Mouse (Mus musculus): ENCODE results near the gene Sez6l2. TPM values are rescaled to one million over a fixed set of nuclear protein-coding genes. Genes with fewer than 3 reads are reported as not detected.

Gene Sez6l2
- polyA plus RNA-seq, 1 experiment from 2014 or later: 17.7 TPM

DNA sequence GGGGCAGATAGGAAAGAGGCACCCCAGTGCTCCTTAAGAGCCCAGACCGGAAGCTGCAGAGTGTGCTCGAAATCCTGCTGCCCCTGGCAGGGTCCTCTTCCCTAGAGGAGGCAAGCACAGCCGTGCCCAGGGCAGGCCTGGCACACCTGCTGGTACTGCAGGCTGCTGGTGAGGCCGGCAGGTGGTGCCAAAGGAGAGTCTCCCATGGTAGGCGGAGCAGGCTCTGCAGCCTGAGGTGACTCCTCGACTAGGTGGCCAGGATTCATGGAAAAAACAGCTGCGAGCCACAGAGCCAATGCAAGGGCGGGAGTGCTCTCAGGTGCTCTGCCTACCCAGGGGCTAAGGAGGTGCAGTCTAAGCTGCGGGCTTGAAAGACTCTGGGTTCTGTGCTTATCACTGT lies 36.0 kb downstream of the Sez6l2 start:
- Histone ChIP-seq H3K4me1 (no peaks in the 10 kb centered on the region), H3K4me2 (replicated peaks) (no peak overlapping the region), H3K9me3 (no peaks in the 10 kb centered on the region), H3K27me3 (replicated peaks) (no peaks in the 10 kb centered on the region), H3K9ac (no peak overlapping the region), H3K4me3 (no peak overlapping the region), H3K36me3 (peaks cover 4% of the 10 kb centered on the region; the same call in 1 of the 2 replicates), H3K27ac (no peak overlapping the region)
- no peak for ATAC-seq (ENCODE audit: low FRiP score, low read depth)
- WGBS: 56% methylated on average over 9 of the region's 9 CpGs

DNA sequence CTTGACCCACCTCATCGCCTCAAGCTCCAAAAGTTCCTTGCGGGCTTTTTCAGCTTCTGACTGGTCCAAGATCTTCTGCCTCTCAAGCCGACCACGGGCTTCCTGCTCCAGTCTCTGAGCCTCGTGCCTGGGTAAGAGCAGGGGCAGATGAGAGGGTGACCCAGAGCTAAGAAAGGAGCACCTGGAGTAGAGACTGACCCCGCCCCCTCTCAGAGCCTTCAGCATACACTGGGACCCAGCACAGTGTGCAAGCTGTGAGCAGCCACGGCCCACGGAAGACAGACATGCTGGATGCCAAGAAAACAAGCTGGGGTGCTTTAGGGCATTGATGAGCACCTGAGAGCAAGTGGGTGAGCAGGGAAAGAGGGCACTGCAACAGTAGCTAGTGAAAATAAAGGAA lies 38.5 kb downstream of the Sez6l2 start:
- Histone ChIP-seq H3K4me3 (no peak overlapping the region), H3K9ac (no peak overlapping the region), H3K36me3 (no peaks in the 10 kb centered on the region), H3K4me1 (no peaks in the 10 kb centered on the region), H3K4me2 (replicated peaks) (no peak overlapping the region), H3K27me3 (replicated peaks) (no peaks in the 10 kb centered on the region), H3K9me3 (no peaks in the 10 kb centered on the region), H3K27ac (no peak overlapping the region)
- WGBS: 73% methylated on average over 8 of the region's 8 CpGs
- ATAC-seq (ENCODE audit: low FRiP score, low read depth): no peak

DNA sequence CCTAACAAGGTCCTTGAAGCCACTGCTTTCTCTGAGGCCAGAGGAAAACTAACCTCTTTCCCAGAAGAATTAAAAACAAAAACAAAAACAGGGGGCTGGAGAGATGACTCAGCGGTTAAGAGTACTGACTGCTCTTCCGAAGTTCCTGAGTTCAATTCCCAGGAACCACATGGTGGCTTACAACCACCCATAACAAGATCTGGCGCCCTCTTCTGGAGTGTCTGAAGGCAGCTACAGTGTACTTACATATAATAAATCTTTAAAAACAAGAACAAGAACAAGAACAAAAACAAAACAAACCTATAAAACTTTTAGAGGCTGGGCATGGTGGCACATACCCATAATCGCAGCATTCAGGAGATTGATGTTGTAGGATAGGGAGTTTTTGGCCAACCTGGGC lies 46.1 kb downstream of the Sez6l2 start:
- no peak overlapping the region for H3K4me2 ChIP-seq (replicated peaks)
- no peak overlapping the region for H3K9ac ChIP-seq
- H3K4me3 ChIP-seq: no peak overlapping the region
- no peak overlapping the region for H3K27ac ChIP-seq
- no peaks in the 10 kb centered on the region for H3K9me3 ChIP-seq
- no peak for ATAC-seq (ENCODE audit: low FRiP score, low read depth)
- WGBS: 87% methylated on average over 4 of the region's 4 CpGs
- H3K36me3 ChIP-seq: no peaks in the 10 kb centered on the region
- H3K4me1 ChIP-seq: no peaks in the 10 kb centered on the region
- H3K27me3 ChIP-seq (replicated peaks): no peaks in the 10 kb centered on the region

DNA sequence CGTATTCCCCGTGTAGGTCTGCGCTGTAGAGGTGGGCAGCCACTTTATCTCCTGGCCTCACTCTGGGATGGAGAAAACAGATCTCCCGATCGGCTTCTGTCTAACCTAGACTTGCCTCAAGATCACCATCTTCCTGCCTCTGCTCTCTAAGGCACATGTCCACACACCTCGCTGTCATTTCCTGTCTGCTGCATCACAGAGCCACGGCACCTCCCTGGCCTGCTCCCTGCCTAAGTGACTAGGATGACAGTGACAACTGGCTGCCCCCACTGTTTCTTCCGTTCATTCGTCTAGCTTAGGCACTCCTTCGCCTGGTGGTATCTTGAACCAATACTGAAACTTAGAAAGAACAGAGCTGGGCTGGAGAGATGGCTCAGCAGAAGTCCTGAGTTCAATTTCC lies 49.2 kb downstream of the Sez6l2 start:
- Histone ChIP-seq H3K36me3 (no peaks in the 10 kb centered on the region), H3K9ac (no peak overlapping the region), H3K4me1 (no peaks in the 10 kb centered on the region), H3K27ac (no peak overlapping the region), H3K4me3 (no peak overlapping the region), H3K27me3 (replicated peaks) (no peaks in the 10 kb centered on the region), H3K9me3 (no peaks in the 10 kb centered on the region), H3K4me2 (replicated peaks) (no peak overlapping the region)
- ATAC-seq (ENCODE audit: low FRiP score, low read depth): no peak
- 89% methylated on average over 10 of the region's 10 CpGs for WGBS

DNA sequence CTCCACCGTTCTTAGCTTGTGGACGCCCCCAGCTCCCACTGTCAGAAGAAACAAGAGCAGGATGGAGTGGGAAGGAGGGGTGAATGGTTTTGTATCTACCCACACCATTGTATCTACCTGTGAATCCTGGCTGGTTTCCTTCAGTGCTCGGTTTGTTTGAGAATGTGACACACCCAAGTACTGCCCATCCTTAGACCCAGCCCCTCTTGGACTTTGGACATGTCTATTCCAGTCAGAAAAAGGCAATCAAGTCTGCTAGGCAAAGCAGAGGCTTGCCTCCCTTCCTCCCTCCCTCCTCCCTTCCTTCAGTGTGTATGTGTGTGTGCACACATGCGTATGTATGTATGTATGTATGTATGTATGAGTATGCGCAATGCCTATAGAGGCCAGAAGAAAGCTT lies 53.3 kb downstream of the Sez6l2 start:
- ATAC-seq (ENCODE audit: low FRiP score, low read depth): no peak
- Histone ChIP-seq H3K4me2 (replicated peaks) (no peak overlapping the region), H3K27me3 (replicated peaks) (no peaks in the 10 kb centered on the region), H3K27ac (no peak overlapping the region), H3K36me3 (no peaks in the 10 kb centered on the region), H3K9me3 (no peaks in the 10 kb centered on the region), H3K9ac (no peak overlapping the region), H3K4me1 (peaks cover 3% of the 10 kb centered on the region; the same call in 1 of the 2 replicates), H3K4me3 (no peak overlapping the region)
- whole genome bisulfite sequencing: 92% methylated on average over 5 of the region's 5 CpGs

DNA sequence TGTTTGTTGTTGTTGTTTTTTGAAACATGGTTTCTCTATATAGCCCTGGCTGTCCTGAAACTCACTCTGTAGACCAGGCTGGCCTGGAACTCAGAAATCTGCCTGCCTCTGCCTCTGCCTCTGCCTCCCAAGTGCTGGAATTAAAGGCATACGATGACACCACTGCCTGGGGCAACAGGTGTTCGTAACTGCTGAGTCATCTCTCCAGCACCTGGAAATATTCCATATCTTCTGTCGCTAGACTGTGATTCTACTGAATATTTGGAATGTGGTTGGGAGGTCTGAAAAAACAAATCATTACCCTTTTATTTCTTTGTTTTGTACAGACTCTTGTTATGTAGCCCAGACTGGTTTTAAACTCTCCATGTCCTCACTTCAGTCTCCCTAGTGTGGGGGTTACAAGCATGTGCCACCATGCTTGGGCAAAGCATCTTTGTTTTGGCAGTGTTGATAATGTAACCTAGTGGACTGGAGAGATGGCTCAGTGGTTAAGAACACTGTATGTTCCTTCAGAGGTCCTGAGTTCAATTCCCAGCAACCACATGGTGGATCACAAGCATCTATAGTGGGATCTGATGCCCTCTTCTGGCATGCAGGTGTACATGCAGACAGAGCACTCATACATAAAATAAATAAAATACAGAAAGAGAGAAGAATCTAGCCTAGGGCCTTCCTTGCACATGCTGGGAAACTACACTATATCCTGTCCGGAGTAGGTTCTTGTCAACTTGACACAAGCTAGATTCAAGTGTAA lies 53.9 kb downstream of the Sez6l2 start:
- Histone ChIP-seq H3K4me3 (no peak overlapping the region), H3K36me3 (no peaks in the 10 kb centered on the region), H3K27ac (no peak overlapping the region), H3K27me3 (replicated peaks) (no peaks in the 10 kb centered on the region), H3K9ac (no peak overlapping the region), H3K9me3 (no peaks in the 10 kb centered on the region), H3K4me1 (peaks cover 7% of the 10 kb centered on the region; the same call in 1 of the 2 replicates), H3K4me2 (replicated peaks) (no peak overlapping the region)
- ATAC-seq (ENCODE audit: low FRiP score, low read depth): no peak
- WGBS: 90% methylated on average over 4 of the region's 4 CpGs

DNA sequence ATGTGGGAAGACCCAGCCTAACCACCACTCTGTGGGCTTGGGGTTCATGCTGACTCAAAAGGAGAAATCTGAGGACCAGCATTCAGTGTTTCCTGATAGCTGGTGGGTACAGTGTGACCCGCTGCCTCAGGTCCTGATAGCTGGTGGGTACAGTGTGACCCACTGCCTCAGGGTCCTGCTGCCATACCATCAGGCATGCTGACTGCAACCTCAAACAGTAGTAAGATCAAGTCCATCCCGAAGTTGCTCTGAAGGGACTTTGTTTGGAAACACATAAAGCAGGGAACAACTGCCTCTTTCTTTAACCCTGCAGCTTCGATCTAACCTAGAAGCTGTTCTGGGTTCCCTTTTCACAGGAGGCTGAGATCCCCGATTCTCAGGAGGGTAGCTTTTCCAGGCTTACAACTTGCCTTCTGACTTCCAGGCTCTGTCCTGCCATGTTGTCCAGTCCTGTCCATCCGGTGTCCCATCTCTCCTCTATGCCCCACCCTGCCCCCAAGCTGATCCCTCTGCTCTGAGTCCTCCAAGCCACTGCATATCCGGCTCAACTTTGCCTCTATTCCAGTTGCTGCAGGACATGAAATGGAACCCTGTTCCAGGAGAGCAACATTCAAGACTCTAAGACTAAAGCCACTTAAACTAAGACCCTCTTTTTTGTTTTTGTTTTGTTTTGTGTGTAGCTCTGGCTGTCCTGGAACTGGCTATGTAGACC lies 57.1 kb downstream of the Sez6l2 start:
- no peak for ATAC-seq (ENCODE audit: low FRiP score, low read depth)
- no peak overlapping the region for H3K9ac ChIP-seq
- H3K27me3 ChIP-seq (replicated peaks): no peaks in the 10 kb centered on the region
- no peaks in the 10 kb centered on the region for H3K9me3 ChIP-seq
- WGBS: 84% methylated on average over 6 of the region's 6 CpGs
- H3K36me3 ChIP-seq: no peaks in the 10 kb centered on the region
- no peak overlapping the region for H3K4me2 ChIP-seq (replicated peaks)
- no peak overlapping the region for H3K4me3 ChIP-seq
- H3K27ac ChIP-seq: no peak overlapping the region
- peaks cover 7% of the 10 kb centered on the region; the same call in 1 of the 2 replicates for H3K4me1 ChIP-seq

DNA sequence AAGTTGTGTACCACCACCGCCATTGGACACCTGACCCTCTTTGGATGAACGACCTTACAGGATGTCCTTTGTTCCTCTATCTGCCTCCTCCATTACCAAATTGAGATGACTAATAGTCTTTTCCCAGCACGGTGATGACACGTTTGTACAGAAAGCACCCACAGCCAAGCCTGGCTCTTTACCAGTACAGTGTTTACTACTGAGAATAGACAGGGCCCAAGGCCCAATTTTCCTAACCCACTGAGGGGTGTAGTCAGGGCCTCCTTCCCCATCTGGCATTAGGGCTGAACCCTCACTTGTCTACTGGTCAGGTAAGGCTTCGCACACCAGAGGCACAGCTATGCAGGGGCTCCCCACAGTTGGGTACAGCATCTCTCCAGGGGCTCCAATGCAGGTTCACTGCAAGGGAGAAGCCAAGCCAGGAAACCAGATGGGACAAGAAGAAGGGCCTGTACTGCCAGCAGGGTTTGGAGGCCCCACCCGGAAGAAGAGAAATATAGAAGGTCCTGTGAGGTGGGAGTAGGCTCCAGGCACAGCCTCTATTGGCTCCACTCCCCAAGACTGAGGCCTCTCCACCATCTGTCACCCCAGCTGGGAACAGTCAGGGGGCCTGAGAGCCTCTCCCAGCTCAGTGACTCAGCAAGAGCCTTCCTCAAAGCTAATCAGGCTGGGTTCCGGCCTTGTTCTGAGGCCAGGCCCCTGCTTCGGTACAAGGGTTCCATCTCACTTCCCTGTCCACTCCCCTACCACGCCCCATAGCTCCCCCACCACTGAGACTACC lies 58.1 kb downstream of the Sez6l2 start:
- Histone ChIP-seq H3K9ac (peak overlapping the region; percentile 40; the same call in 1 of the 2 replicates), H3K36me3 (peaks cover 6% of the 10 kb centered on the region), H3K4me2 (replicated peaks) (no peak overlapping the region), H3K9me3 (no peaks in the 10 kb centered on the region), H3K4me1 (peaks cover 7% of the 10 kb centered on the region; the same call in 1 of the 2 replicates), H3K27ac (peak overlapping the region; percentile 20; the same call in 1 of the 2 replicates), H3K4me3 (no peak overlapping the region), H3K27me3 (replicated peaks) (no peaks in the 10 kb centered on the region)
- ATAC-seq (ENCODE audit: low FRiP score, low read depth): no peak
- 66% methylated on average over 9 of the region's 9 CpGs for WGBS

DNA sequence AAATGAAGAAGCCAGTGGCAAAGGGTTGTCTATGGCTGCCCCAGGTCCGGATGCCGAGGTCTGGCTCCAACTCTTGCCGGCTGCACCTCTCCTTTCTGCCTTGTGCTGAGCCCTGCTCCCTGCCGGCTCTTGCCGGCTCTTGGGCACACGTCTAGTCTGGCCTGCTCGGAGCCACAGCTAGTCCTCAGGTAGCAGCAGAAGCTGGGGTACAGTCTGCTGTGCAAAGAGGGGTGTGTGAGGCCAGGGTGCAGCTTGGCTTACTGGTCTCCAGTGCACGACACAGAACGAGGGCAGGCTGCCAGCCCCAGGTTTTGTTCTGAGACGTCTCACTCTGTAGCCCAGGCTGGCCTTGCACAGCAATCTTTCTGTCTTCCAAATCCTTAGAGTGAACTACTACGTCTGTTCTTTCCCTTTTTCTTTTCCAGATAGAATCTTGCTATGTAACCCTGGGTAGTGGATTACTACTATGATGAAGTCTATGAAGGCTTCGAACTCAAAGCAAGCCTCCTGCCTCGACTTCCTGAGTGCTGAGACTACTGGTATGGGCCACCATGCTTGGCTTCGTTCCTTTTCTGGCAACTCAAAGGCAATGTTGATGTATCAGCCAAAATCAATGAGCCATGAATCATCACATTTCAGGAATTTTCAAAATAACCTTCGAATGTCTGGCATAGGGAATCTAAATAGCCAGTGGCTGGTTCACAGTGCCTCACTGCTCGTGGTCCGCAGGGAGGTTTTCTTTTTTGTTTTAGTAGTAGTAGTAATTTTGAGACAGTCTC lies 59.1 kb downstream of the Sez6l2 start:
- 88% methylated on average over 17 of the region's 17 CpGs for WGBS

DNA sequence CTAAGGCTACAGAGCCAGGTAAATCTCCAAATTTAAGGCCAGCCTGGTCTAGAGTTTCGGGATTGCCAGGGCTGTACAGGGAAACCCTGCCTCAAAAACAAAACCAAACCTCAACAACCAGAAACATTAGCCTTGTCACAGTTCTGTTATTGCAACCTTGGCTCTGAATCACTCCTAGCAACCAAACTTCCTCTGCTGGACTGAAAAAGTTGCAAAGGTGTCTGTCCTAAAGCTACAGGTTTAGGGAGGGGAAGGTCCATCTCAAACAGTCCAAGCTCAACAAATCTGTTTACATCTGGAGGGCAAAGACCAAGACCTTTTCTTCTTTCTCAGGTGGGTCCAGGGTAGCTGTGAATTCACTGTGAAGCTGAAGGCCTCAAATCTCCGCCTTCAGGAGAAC lies 60.7 kb downstream of the Sez6l2 start:
- no peak for ATAC-seq (ENCODE audit: low FRiP score, low read depth)
- H3K27ac ChIP-seq: no peak overlapping the region

More for the DNA sequence above, 59.1 kb downstream of the Sez6l2 start:
- peaks cover 12% of the 10 kb centered on the region for H3K4me1 ChIP-seq
- no peak overlapping the region for H3K27ac ChIP-seq
- ATAC-seq (ENCODE audit: low FRiP score, low read depth): no peak
- no peak overlapping the region for H3K4me2 ChIP-seq (replicated peaks)
- H3K9me3 ChIP-seq: no peaks in the 10 kb centered on the region
- peaks cover 17% of the 10 kb centered on the region for H3K36me3 ChIP-seq
- H3K9ac ChIP-seq: no peak overlapping the region
- H3K4me3 ChIP-seq: no peak overlapping the region
- no peaks in the 10 kb centered on the region for H3K27me3 ChIP-seq (replicated peaks)

DNA sequence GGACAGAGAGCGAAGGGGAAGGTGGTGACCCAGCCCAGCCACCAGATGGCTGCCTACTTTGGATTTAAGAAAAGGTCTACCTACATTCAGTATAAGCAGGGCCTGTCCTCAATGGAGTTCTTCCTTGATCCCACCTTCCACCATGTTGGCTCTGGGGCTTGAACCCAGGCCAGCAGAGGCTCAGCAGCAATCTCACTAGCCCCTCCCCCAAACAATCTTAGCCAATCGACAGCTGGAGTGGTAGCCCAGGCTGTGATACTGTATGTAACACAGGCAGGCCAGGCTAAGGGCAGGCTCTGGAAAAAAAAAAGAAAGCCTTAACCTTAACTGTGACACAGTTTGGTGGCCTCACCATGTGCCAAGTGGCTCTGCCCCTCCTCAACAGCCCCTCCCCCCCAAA lies 61.4 kb downstream of the Sez6l2 start:
- H3K27me3 ChIP-seq (replicated peaks): no peaks in the 10 kb centered on the region
- no peak overlapping the region for H3K4me2 ChIP-seq (replicated peaks)
- no peak overlapping the region for H3K9ac ChIP-seq
- peaks cover 30% of the 10 kb centered on the region for H3K4me1 ChIP-seq
- ATAC-seq (ENCODE audit: low FRiP score, low read depth): no peak
- H3K27ac ChIP-seq: no peak overlapping the region
- H3K4me3 ChIP-seq: no peak overlapping the region
- no peaks in the 10 kb centered on the region for H3K9me3 ChIP-seq
- 72% methylated on average over 2 of the region's 2 CpGs for WGBS
- peaks cover 27% of the 10 kb centered on the region for H3K36me3 ChIP-seq

More for the DNA sequence above, 60.7 kb downstream of the Sez6l2 start:
- H3K36me3 ChIP-seq: peaks cover 27% of the 10 kb centered on the region
- H3K9me3 ChIP-seq: no peaks in the 10 kb centered on the region
- 94% methylated on average over 2 of the region's 2 CpGs for WGBS
- H3K9ac ChIP-seq: no peak overlapping the region
- H3K4me1 ChIP-seq: peaks cover 28% of the 10 kb centered on the region
- no peaks in the 10 kb centered on the region for H3K27me3 ChIP-seq (replicated peaks)
- no peak overlapping the region for H3K4me3 ChIP-seq
- H3K4me2 ChIP-seq (replicated peaks): no peak overlapping the region

Measured in neural tube, embryonic 12.5 days (tissue).